Mouse (Mus musculus) stomach, embryonic 16.5 days (tissue): ENCODE results near the gene Ncs1. TPM values are rescaled to one million over a fixed set of nuclear protein-coding genes. Genes with fewer than 3 reads are reported as not detected.

ENCODE experiments used
- ATAC-seq: fragments of 200-750 bp; cut with Nextera tagmentation; 2 replicates; pipeline ENCODE4 v1.8.0; 2017; ENCODE audit warnings: moderate number of reproducible peaks, moderate TSS enrichment; ENCODE audit not compliant: insufficient read depth, low FRiP score
- H3K27ac ChIP-seq: fragments of 300-500 bp; sonication (generic); 2 replicates; pipeline ENCODE4 v1.5.1; 2014; ENCODE audit warnings: low read length
- H3K27me3 ChIP-seq: fragments of 300-500 bp; sonication (generic); 2 replicates; pipeline ENCODE4 v1.6.1; 2014; ENCODE audit warnings: low read length, control low read depth, mixed read lengths; ENCODE audit not compliant: control insufficient read depth, insufficient read depth
- H3K36me3 ChIP-seq: fragments of 300-500 bp; sonication (generic); 2 replicates; pipeline ENCODE4 v1.6.1; 2014; ENCODE audit warnings: low read length; ENCODE audit not compliant: control insufficient read depth, insufficient read depth
- H3K4me1 ChIP-seq: fragments of 300-500 bp; sonication (generic); 2 replicates; pipeline ENCODE4 v1.6.1; 2014; ENCODE audit warnings: low read length, control low read depth, mixed read lengths; ENCODE audit not compliant: control insufficient read depth, insufficient read depth
- H3K4me2 ChIP-seq: fragments of 300-500 bp; sonication (generic); 2 replicates; pipeline ENCODE4 v1.6.1; 2014; ENCODE audit warnings: low read depth, low read length, mixed read lengths
- H3K4me3 ChIP-seq: fragments of 300-500 bp; sonication (generic); replicated peaks from 2 replicates; pipeline ENCODE4 v1.5.1; 2014; ENCODE audit warnings: mild to moderate bottlenecking, low read length
- H3K9ac ChIP-seq: fragments of 300-500 bp; sonication (generic); 2 replicates; pipeline ENCODE4 v1.6.1; 2014; ENCODE audit warnings: low read length
- H3K9me3 ChIP-seq: fragments of 300-500 bp; sonication (generic); replicated peaks from 2 replicates; pipeline ENCODE4 v1.6.1; 2016; ENCODE audit warnings: low read length, control low read depth; ENCODE audit not compliant: control insufficient read depth
- WGBS: fragments of 180-500 bp; shearing (Covaris S2); extraction: QIAGEN DNeasy Blood & Tissue Kit; methylation state at CpG from one replicate; pipeline ENCODE4 v1.1.7; 2014; 5-methylcytosine and 5-hydroxymethylcytosine counted together
- polyA plus RNA-seq: library from polyadenylated mRNA; unstranded; fragments of >200 nt; fragmentation: Nextera tagmentation; extraction: Ambion mirVana; gene quantifications from 2 replicates; pipeline ENCODE4 v1.2.1, GENCODE M21; 2015

Gene Ncs1
- polyA plus RNA-seq, 1 experiment from 2014 or later = 22.2 TPM

DNA sequence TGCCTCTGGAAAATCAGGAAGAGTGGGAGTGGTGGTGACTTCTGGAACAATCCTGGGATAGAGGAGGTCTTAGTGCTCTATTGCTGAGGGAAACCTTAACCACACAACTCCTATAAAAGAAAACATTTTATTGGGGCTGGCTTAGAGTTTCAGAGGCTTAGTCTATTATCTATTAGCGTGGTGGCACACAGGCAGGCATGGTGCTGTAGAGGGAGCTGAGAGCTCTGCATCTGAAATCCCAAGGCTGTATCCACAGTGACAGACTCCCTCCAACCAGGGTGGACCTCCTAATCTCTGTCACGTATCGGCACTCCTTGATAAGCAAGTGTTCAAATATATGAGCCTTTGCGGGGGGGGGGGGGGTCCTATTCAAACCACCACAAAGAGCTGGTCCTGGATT is 53.2 kb downstream of the Ncs1 start:
- Histone ChIP-seq H3K27me3 (no peaks in the 10 kb centered on the region), H3K36me3 (no peaks in the 10 kb centered on the region), H3K27ac (no peak overlapping the region), H3K4me1 (peaks cover 9% of the 10 kb centered on the region; the same call in 1 of the 2 replicates), H3K9me3 (no peaks in the 10 kb centered on the region), H3K4me3 (no peak overlapping the region), H3K9ac (0 out of 2 replicates have a peak overlapping the region, but pooled peaks have one; percentile 26), H3K4me2 (peak overlapping the region; percentile 58; the same call in 1 of the 2 replicates)
- 31% methylated on average over 4 of the region's 4 CpGs for WGBS
- ATAC-seq = no peak

DNA sequence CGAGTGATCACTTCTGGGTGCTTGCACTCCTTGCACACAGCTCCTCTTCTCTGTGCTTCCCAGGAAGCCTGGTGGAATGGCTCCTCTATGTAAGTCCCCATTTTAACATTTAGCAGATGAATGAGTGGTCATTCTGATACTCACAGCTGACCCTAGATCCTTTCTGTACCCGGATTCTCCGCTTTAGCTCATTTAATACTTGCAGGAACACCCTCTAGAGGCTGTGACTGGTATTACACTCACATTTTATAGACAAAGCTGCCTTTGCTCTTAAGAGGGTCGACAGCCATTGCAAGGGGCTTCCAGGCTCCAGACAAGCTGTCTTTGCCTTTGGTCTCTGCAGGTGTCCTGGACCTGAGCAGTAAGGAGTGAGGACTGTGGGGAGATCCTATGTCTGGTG is 53.6 kb downstream of the Ncs1 start:
- peaks cover 9% of the 10 kb centered on the region; the same call in 1 of the 2 replicates for H3K4me1 ChIP-seq
- no peaks in the 10 kb centered on the region for H3K9me3 ChIP-seq
- ATAC-seq = no peak
- H3K36me3 ChIP-seq = no peaks in the 10 kb centered on the region
- H3K27ac ChIP-seq = no peak overlapping the region
- H3K4me2 ChIP-seq = no peak overlapping the region
- WGBS = 26% methylated on average over 4 of the region's 4 CpGs
- H3K4me3 ChIP-seq = no peak overlapping the region
- no peak overlapping the region for H3K9ac ChIP-seq
- H3K27me3 ChIP-seq = no peaks in the 10 kb centered on the region

DNA sequence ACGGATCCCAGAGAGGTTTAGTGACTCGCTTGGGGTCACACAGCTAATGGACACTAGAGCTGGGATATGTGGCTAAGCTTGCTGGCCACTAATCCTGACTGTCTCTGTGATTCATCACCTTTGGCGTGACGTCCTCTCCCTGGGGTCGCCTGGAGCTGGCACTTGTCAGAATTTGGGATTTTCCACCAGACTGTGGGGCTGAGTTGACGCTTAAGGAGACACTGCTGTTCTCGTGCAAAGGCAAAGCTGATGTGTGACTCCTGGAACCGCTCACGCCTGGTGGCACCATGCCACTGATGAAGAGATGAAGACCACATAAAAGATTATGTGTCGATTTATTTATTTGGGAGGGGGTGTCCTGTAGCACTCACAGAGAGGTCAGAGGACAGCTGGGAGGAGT is 54.4 kb downstream of the Ncs1 start:
- 66% methylated on average over 10 of the region's 10 CpGs for WGBS
- no peak overlapping the region for H3K4me2 ChIP-seq
- no peaks in the 10 kb centered on the region for H3K36me3 ChIP-seq
- ATAC-seq = no peak
- H3K4me1 ChIP-seq = peaks cover 9% of the 10 kb centered on the region; the same call in 1 of the 2 replicates
- no peaks in the 10 kb centered on the region for H3K27me3 ChIP-seq
- no peak overlapping the region for H3K4me3 ChIP-seq
- no peak overlapping the region for H3K9ac ChIP-seq
- H3K27ac ChIP-seq = no peak overlapping the region
- H3K9me3 ChIP-seq = no peaks in the 10 kb centered on the region

DNA sequence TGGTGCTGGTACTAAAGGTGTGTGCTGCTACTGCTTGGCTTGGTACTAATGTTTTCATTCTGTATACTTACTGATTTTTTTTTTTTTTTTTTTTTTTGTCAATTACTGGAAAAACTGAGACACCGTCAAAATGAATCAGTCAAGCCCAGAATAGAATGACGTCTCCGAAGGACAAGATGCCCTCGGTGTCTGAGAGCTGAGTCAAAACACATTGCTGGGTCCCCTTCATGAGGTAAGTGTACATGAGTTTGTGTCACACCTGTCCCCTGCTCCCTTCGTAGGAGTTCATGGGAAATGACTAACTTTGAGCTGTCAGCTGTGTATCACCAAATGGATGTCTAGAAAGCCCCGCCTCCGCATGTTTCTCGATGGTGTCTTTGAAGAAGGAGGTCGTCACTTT is 57.6 kb downstream of the Ncs1 start:
- Histone ChIP-seq H3K4me2 (no peak overlapping the region), H3K9me3 (no peaks in the 10 kb centered on the region), H3K4me1 (peaks cover 9% of the 10 kb centered on the region; the same call in 1 of the 2 replicates), H3K27me3 (no peaks in the 10 kb centered on the region), H3K9ac (no peak overlapping the region), H3K27ac (no peak overlapping the region), H3K36me3 (no peaks in the 10 kb centered on the region), H3K4me3 (no peak overlapping the region)
- WGBS = 68% methylated on average over 9 of the region's 9 CpGs
- no peak for ATAC-seq

DNA sequence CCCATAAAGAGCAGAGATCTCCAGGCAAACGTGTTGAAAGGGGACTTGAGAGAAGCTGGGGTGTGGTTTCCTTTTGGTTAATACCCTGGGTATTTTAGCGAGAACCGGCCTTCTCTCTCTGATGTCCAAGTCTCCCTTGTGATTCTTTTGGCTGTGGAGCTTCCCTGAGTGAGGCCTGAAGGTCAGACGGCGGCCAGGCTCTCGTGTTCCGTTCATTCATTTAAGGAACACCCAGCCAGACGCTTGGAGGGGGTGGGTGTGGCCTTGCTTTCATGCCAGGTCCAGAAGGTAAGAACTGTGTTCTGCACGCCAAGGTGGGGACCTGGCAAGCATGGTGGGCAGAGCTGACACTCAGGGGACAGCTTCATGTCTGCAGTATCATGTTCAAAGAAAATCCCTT is 58.6 kb downstream of the Ncs1 start:
- Histone ChIP-seq H3K4me1 (no peaks in the 10 kb centered on the region), H3K27ac (no peak overlapping the region), H3K9ac (no peak overlapping the region), H3K9me3 (no peaks in the 10 kb centered on the region), H3K4me2 (no peak overlapping the region), H3K36me3 (no peaks in the 10 kb centered on the region), H3K27me3 (no peaks in the 10 kb centered on the region), H3K4me3 (no peak overlapping the region)
- ATAC-seq = no peak
- WGBS = 76% methylated on average over 9 of the region's 9 CpGs

DNA sequence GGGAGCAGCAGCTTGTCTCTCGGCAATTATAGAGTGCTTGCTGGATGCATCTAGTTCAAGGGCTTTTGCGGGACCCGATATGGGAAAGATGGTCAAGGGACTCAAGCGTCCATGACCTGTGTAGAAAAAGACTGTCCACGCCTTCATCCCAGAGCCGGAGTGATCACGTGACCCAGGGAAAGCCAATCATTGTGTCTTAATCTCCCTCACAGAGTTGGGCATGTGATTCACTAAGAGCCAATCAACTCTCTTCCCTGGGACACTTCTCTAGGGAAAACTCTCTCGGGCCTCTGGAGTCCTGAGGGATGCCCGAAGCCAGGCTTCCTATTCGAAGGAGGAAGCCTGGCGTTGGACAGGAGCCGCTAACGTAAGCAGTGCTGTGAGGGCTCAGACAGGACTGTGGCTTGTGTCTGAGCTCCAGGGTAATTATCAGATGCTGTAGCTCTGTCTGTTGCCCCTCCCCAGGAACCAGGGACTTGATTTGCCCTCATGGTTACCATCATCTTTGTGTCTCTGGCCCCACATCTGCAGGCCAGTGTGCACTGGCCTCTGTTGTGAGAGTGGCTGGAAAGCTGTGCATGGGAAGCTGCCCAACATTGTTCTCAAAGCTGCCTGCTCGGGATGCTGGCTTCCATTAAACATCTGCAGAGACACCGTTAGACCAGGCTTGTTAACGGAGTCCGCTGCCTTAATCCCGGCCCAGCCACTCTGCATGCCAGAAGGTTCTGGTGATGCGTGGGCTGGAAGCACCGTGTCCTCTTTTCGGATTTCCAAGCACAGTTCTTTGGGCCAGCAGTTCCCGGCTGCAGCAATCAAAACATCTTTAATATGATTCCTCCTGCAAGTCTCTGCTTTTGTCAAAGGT is 59.4 kb downstream of the Ncs1 start:
- no peak for ATAC-seq

DNA sequence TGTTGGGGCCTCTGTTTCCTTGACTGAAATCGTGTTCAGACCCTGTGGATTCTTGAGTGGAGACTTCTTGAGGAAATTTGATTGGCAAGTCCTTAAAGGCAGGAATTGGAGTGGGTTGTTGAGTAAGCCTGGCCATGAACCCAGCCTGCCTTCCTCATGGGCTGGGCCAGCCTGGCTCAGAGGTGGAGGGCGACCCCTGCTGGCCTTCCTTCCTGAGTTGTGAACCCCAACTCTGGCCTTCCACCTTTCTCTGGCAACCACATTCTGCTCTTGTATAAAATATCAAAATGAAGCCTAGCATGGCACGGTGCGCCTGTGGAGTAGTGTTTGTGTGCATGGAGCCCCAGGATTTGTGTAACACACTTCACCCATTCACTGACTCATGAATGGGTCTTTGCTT is 60.1 kb downstream of the Ncs1 start:
- no peaks in the 10 kb centered on the region for H3K36me3 ChIP-seq
- H3K4me3 ChIP-seq = no peak overlapping the region
- H3K9ac ChIP-seq = no peak overlapping the region
- H3K9me3 ChIP-seq = no peaks in the 10 kb centered on the region
- no peak overlapping the region for H3K27ac ChIP-seq
- H3K27me3 ChIP-seq = no peaks in the 10 kb centered on the region
- no peaks in the 10 kb centered on the region for H3K4me1 ChIP-seq
- ATAC-seq = no peak
- WGBS = 44% methylated on average over 4 of the region's 4 CpGs
- no peak overlapping the region for H3K4me2 ChIP-seq

More for the DNA sequence above, 59.4 kb downstream of the Ncs1 start:
- Histone ChIP-seq H3K4me1 (no peaks in the 10 kb centered on the region), H3K27me3 (no peaks in the 10 kb centered on the region), H3K27ac (no peak overlapping the region), H3K36me3 (no peaks in the 10 kb centered on the region), H3K4me3 (no peak overlapping the region), H3K4me2 (no peak overlapping the region), H3K9me3 (no peaks in the 10 kb centered on the region), H3K9ac (no peak overlapping the region)
- WGBS = 69% methylated on average over 22 of the region's 22 CpGs

DNA sequence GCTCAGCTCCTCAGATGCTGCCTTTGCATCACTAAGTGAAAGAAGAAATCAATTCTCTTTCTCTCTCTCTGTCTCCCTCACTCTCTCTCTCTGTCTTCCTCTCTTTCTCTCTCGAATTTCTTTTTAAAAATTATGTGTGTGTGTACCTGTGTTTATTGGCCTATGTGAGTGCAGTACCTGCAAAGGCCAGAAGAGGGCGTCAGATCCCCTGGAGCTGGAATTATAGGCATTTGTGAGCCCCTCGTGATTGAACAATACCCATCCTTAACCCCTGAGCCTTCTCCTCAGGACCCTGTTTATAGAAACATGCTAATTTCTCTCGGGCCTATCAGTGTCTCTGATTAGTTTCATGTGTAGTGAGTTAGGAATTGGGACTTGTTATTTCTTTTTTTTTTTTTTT is 62.6 kb downstream of the Ncs1 start:
- H3K27me3 ChIP-seq = peaks cover 12% of the 10 kb centered on the region
- no peaks in the 10 kb centered on the region for H3K36me3 ChIP-seq
- no peak overlapping the region for H3K4me2 ChIP-seq
- no peak overlapping the region for H3K9ac ChIP-seq
- no peak for ATAC-seq
- no peak overlapping the region for H3K4me3 ChIP-seq
- no peaks in the 10 kb centered on the region for H3K4me1 ChIP-seq
- H3K27ac ChIP-seq = no peak overlapping the region
- whole genome bisulfite sequencing = 60% methylated on average over 4 of the region's 4 CpGs
- H3K9me3 ChIP-seq = no peaks in the 10 kb centered on the region

DNA sequence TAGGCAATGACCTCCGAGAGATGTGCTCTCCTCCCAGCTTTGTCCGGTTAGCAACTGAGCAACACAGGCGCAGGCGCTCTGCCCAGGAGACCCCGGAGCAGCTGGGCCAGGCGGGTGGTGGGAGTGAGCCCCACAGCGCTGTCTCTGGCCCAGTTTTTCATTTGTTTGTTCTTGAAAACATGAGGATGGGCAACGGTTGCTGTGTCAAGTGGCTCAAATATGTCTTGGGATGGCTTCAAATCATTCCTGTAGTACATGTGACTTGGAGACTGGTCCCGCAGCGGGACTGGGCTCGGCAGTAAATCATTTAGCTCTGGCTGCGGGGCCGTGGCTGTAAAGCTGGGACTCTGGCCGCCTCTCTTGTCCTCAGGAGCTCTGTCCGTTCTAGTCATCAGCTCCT is 63.9 kb downstream of the Ncs1 start:
- Histone ChIP-seq H3K4me3 (no peak overlapping the region), H3K4me2 (no peak overlapping the region), H3K27ac (no peak overlapping the region), H3K27me3 (peaks cover 25% of the 10 kb centered on the region), H3K4me1 (no peaks in the 10 kb centered on the region), H3K9ac (no peak overlapping the region), H3K9me3 (no peaks in the 10 kb centered on the region), H3K36me3 (no peaks in the 10 kb centered on the region)
- ATAC-seq = no peak
- 54% methylated on average over 15 of the region's 15 CpGs for WGBS
